Mouse (Mus musculus) heart, postnatal 0 days (tissue): ENCODE data around the gene Clic6. TPM values are rescaled to one million over a fixed set of nuclear protein-coding genes. Genes with fewer than 3 reads are reported as not detected.

Experiments
- ATAC-seq: fragments of 200-750 bp; cut with Nextera tagmentation; 2 replicates; pipeline ENCODE4 v1.8.0; 2017; ENCODE audit warnings: low read depth, moderate number of reproducible peaks, moderate library complexity; ENCODE audit not compliant: insufficient read depth
- DNase-seq: peaks from one replicate; pipeline ENCODE4 v3.0.0-alpha.2; 2016; ENCODE audit warnings: low spot score
- H3K27ac ChIP-seq: fragments of 300-500 bp; sonication (generic); 2 replicates; pipeline ENCODE4 v1.5.1; 2014; ENCODE audit warnings: low read depth, mild to moderate bottlenecking
- H3K27me3 ChIP-seq: fragments of 300-500 bp; sonication (generic); 2 replicates; pipeline ENCODE4 v1.6.1; 2014; ENCODE audit warnings: low read length, mixed read lengths; ENCODE audit not compliant: control insufficient read depth, insufficient read depth
- H3K36me3 ChIP-seq: fragments of 300-500 bp; sonication (generic); replicated peaks from 2 replicates; pipeline ENCODE4 v1.6.1; 2014; ENCODE audit warnings: low read length, mixed read lengths; ENCODE audit not compliant: control insufficient read depth, insufficient read depth
- H3K4me1 ChIP-seq: fragments of 300-500 bp; sonication (generic); 2 replicates; pipeline ENCODE4 v1.6.1; 2014; ENCODE audit warnings: antibody characterized with exemption; ENCODE audit not compliant: control insufficient read depth, insufficient read depth
- H3K4me2 ChIP-seq: fragments of 300-500 bp; sonication (generic); 2 replicates; pipeline ENCODE4 v1.6.1; 2014; ENCODE audit warnings: low read depth, mild to moderate bottlenecking, low read length, moderate library complexity
- H3K4me3 ChIP-seq: fragments of 300-500 bp; sonication (generic); 2 replicates; pipeline ENCODE4 v1.5.1; 2014; ENCODE audit warnings: low read depth, low read length
- H3K9ac ChIP-seq: fragments of 300-500 bp; sonication (generic); replicated peaks from 2 replicates; pipeline ENCODE4 v1.6.1; 2014; ENCODE audit warnings: low read depth, low read length, mixed read lengths
- H3K9me3 ChIP-seq: fragments of 300-500 bp; sonication (generic); replicated peaks from 2 replicates; pipeline ENCODE4 v1.6.1; 2016; ENCODE audit warnings: low read length; ENCODE audit not compliant: control insufficient read depth
- CTCF ChIP-seq: IDR thresholded peaks from 2 replicates; pipeline ENCODE4 v1.5.1; 2016; ENCODE audit warnings: antibody characterized with exemption, control low read depth, low read depth
- EP300 ChIP-seq: IDR thresholded peaks from 2 replicates; pipeline ENCODE4 v1.6.1; 2016; ENCODE audit warnings: antibody characterized with exemption, low read depth
- WGBS: fragments of 180-500 bp; shearing (Covaris S2); extraction: QIAGEN DNeasy Blood & Tissue Kit; methylation state at CpG from one replicate; pipeline ENCODE4 v1.1.7; 2014; 5-methylcytosine and 5-hydroxymethylcytosine counted together
- polyA plus RNA-seq: library from polyadenylated mRNA; unstranded; fragments of >200 nt; fragmentation: Nextera tagmentation; extraction: Ambion mirVana; gene quantifications from 2 replicates; pipeline ENCODE4 v1.2.1, GENCODE M21; 2015
- total RNA-seq: library from RNA; depleted of rRNA; stranded (reverse); fragments of >200 nt; gene quantifications from 2 replicates; pipeline ENCODE4 v1.2.3, GENCODE M21; 2014; ENCODE audit warnings: low replicate concordance

Clic6 gene
- total and polyA plus RNA-seq, 2 experiments from 2014 or later, result 0.38 to 1.1 TPM

DNA sequence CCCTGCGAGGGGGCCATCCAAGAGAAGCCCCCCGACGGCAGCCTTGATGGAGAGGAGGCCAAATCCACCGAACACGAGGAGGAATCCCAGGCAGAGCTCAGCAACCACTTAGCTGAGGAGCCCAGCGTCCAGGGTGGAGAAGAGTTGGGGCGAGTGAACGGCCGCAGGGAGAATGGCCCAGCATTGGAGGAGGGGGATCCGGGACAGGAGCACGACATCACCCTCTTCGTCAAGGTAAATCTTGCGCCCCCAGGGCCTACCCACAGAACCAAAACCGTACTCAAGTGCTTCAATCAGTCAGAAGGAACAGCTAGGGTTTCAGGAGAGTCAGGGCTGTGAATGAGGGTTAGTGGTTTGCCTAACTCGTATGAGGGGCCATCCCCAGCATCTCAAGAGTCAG, 13.8 kb downstream of the Clic6 start:
- Histone ChIP-seq H3K36me3 (no peaks in the 10 kb centered on the region), H3K27me3 (peaks cover 43% of the 10 kb centered on the region), H3K27ac (no peak overlapping the region), H3K9ac (peak overlapping the region; percentile 43), H3K4me1 (peaks cover 6% of the 10 kb centered on the region; the same call in 1 of the 2 replicates), H3K9me3 (no peaks in the 10 kb centered on the region), H3K4me2 (peak overlapping the region; percentile 71), H3K4me3 (peak overlapping the region; percentile 53)
- 21% methylated on average over 15 of the region's 15 CpGs for WGBS
- no peak for TF ChIP-seq CTCF
- no peak for TF ChIP-seq EP300
- no peak for ATAC-seq
- no peak for DNase-seq

DNA sequence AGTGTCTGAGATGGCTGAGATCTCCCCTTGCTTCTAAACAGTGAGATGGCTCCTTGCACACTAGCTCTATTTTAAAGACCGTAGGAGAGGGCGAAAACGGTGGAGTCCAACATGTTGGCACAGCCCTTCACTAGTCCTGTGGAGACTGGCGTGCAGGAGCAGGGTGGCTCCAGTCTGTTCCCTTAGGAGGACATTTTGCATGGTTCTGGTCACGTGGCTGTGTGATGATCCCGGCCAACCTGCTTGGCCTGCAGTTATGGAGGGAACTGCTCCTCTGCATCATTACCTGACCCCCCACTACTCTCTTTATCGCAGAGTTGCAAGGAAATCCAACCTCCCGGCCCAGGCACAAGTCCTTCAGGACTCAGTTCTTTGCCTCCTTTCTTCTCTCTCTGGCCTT, 15.0 kb downstream of the Clic6 start:
- Histone ChIP-seq H3K4me3 (no peak overlapping the region), H3K4me1 (no peaks in the 10 kb centered on the region)

DNA sequence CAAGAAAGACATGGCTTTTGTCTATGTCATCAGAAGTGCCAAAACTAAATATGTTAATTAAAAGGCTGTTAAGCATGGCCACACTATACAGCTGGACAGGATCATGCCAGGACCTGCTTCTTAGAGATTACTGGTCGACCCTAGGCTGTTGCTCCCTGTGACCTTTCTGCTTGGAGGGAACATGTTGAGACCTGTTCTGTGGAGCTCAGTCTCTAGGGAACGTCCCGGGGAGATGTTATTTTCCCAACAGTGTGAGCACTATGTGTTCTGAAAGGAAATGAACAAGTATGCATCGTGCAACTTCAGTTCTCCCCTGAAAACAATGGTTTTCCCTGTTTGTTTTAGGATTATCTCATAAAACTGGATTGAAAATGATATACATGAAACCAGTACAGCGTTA, 17.6 kb downstream of the Clic6 start:
- no peak overlapping the region for H3K4me2 ChIP-seq
- no peak overlapping the region for H3K9ac ChIP-seq
- H3K27ac ChIP-seq, result no peak overlapping the region
- H3K4me1 ChIP-seq, result no peaks in the 10 kb centered on the region
- H3K36me3 ChIP-seq, result no peaks in the 10 kb centered on the region
- DNase-seq (no peak), ATAC-seq (no peak)
- H3K4me3 ChIP-seq, result no peak overlapping the region
- TF ChIP-seq CTCF (no peak), EP300 (no peak)
- H3K9me3 ChIP-seq, result no peaks in the 10 kb centered on the region
- WGBS, result 55% methylated on average over 5 of the region's 5 CpGs
- H3K27me3 ChIP-seq, result peaks cover 33% of the 10 kb centered on the region

More for the DNA sequence above, 15.0 kb downstream of the Clic6 start:
- Histone ChIP-seq H3K4me2 (no peak overlapping the region), H3K27me3 (peaks cover 43% of the 10 kb centered on the region), H3K36me3 (no peaks in the 10 kb centered on the region), H3K9ac (no peak overlapping the region), H3K27ac (no peak overlapping the region), H3K9me3 (no peaks in the 10 kb centered on the region)
- no peak for TF ChIP-seq CTCF
- no peak for TF ChIP-seq EP300
- 82% methylated on average over 8 of the region's 8 CpGs for WGBS
- DNase-seq (no peak), ATAC-seq (no peak)

DNA sequence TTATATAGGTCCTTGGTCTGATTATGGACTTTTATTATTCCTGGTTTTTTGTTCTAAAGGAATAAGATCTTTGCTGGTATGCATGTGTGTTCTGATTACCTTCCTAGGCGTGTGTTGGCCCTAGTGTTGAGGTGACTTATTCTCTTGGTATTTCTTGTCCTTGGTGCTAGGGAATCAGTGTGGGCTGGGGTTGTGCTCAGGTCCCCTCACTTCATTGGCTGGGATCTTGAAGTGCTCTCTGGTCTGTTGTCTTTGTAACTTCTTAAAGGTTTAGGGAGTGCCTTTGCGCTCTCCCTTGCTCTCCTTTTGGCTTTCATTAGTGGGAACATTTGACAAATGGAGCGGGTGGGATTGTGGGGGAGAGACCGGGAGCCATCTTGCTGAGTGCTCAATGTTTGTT, 22.0 kb downstream of the Clic6 start:
- Histone ChIP-seq H3K4me3 (no peak overlapping the region), H3K36me3 (no peaks in the 10 kb centered on the region)
- WGBS, result 75% methylated on average over 4 of the region's 4 CpGs

DNA sequence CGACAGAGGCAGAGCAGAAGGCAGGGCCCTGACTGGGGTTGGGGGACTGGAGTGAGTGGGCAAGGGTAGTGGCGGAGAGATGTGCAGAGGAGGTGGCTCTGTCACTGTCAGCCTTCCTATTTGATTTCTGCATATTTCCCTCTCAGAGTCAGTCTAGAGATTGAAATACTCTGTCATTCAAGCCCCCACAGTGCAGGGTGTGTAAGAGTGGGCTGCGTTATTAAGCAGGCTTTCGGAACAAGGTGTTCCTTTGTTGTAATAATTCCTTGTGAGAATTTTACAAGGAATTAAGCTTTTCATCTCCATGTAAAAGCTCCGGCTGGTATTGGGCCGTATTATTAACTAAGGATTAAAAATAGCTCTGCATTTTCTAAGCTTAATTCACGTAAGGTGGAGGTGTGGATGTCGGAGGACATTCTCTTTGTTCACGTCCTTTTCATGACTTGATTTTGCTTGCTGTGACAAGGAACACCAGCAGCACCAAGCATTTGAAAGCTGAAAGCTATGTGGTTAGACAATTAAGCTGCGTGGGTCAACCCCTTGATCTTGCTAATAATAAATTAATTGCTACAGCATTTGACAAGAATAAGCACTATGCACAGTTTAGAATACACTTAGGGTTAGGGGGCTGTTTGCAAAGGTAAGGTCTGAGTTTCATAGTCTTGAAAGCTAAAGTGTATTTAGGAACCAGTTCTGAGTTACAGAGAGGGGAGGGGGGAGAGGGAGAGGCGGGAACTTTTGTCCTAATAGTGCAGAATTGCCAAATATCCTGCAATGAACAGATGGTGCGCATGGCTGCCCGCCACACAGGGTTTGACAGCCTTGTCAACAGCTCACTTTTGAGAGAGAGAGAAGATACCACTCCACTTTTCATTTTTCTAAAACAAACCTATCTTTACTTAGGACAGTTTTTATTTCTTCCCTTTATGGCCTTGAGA, 25.6 kb downstream of the Clic6 start:
- ATAC-seq, result no peak
- Histone ChIP-seq H3K4me3 (no peak overlapping the region), H3K4me1 (no peaks in the 10 kb centered on the region; the same call in 1 of the 2 replicates), H3K27me3 (peaks cover 7% of the 10 kb centered on the region; the same call in 1 of the 2 replicates), H3K9ac (no peak overlapping the region), H3K4me2 (no peak overlapping the region), H3K9me3 (no peaks in the 10 kb centered on the region), H3K36me3 (no peaks in the 10 kb centered on the region), H3K27ac (no peak overlapping the region)
- TF ChIP-seq EP300 (no peak), CTCF (no peak)
- no peak for DNase-seq
- WGBS, result 66% methylated on average over 13 of the region's 13 CpGs

More for the DNA sequence above, 22.0 kb downstream of the Clic6 start:
- H3K4me2 ChIP-seq, result no peak overlapping the region
- no peaks in the 10 kb centered on the region for H3K4me1 ChIP-seq
- no peak overlapping the region for H3K9ac ChIP-seq
- H3K27ac ChIP-seq, result no peak overlapping the region
- no peaks in the 10 kb centered on the region for H3K9me3 ChIP-seq
- TF ChIP-seq CTCF (no peak), EP300 (no peak)
- ATAC-seq (no peak), DNase-seq (no peak)
- 0 out of 2 replicates have a peak, but pooled peaks cover 3% of the 10 kb centered on the region for H3K27me3 ChIP-seq
